Mouse (Mus musculus) thymus, adult 18-20 months (tissue): ENCODE results near the gene Mfsd5.

Experiments used
- DNase-seq, 2 experiments: peaks; one replicate each; pipeline ENCODE4 v3.0.0; 2022; ENCODE audit warnings: mixed read lengths in 2 of 2

Gene Mfsd5

DNA sequence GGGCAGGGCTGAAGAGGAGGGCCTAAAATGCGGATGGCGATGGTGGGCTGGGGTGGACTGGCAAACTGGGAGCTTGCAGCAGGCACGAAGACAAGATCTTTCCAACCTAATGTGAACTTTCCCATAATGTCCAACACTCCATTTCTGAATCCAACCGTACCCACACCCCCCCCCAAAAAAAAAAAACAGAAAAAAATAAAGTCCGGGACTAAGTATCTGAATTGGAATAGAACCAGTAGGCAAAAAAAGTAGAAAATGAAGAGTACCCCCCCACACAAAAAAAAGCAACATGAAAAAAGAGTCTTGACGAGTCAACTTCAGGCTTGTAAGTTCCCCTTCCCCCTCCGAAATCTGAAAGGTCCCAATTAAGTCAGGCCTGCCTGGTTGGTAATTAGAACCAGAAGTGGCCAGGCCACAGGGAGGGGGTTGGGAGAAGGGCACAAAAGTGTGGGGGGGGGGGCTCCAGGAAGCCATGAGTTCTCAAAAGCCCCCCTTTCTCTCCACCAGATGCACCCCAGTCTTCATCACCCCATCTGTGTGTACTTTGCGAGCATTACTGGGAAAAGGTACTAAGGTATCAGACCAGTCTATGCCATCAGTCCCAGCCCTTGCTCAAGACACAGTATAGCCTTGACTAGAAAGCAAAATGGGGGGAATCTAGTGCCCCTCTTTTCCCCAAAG, 31.0 kb upstream of the Mfsd5 start:
- DNase-seq = no peak

- DNase-seq = no peak
These were observed 30.5 kb upstream of the Mfsd5 start for GRCm38 (mm10) chr15:102248812-102249191.

DNA sequence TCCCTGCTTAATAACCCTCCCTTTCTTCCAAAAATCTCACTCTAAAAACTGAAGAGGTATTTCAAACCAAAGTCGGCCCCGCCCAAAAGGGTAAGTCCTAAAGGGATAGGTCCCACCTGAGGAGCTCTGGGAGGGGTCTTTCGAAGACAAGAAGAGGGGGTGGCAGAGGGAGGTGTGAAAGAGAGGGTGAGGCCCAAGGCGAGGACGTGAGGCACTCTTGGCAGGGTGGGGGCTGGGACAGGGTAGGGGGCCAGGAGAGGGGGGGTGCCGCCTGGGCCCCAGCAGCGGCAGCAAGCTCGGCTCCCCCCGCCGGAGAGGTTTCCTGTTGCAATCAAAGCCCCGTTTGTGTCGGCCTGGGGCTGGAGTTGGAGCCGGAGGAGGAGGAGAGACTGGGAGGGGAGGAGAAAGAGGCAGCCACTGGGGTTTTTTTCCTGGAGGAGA, 30.0 kb upstream of the Mfsd5 start:
- DNase-seq = no peak

GRCm38 (mm10) chr15:102249967-102250366, 29.3 kb upstream of the Mfsd5 start:
- DNase-seq = no peak

DNA sequence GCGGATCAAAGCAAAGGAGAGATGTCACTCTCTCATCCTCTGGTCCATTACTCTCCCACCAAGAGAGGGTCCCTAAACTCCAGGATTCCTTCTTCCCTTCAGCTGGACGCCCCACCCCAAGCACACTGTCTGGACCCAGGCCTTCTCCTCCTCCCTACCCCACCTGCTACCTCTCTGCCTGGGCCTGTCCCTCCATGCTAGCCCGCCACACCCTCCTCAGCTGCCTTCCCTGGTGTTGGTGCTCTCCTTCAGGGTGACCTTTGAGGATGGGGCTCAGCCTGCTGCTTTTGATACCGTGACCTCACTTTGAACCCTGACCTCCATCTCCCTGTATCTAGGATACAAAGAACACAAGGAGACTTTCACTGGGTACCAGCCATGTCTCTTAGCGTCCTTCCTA, 28.7 kb upstream of the Mfsd5 start:
- DNase-seq = no peak

- no peak for DNase-seq
These were observed 23.6 kb upstream of the Mfsd5 start for GRCm38 (mm10) chr15:102255547-102256255.

DNA sequence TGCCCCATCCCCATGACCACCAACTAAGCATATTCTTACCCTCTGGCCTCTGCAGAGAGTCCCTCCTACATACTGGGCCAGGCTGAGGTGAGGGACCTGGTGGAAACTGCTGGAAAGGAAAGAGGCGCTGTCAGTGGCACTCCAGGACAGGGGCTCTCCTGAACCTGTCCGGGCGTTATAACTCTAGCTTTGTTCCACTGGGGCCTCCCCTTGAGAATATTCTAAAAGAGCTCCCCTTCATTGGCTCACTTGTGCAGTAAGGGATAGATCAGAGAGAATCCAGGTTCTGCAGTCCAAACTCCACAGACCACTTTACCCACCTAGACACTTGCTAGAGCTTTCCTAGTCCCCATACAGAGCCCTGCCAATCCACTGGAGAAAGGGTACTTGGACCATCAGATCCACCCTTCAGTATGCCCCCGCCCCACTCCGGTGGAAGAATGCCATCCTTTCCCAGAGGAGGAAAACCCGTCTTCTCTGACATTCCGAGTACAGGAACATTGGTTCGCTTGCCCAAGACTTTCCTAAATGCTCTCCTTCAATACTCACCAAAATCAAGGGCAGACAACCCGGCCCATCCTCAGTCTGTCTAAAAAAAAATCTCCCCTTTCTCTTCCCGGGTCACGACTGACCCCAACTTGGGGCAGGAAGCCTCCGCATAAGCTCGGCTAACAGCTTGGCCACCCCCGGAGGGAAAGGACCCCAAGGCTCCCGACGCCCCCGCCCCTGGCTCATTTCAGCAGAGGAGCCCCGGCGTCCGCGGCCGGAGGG, 22.6 kb upstream of the Mfsd5 start:
- DNase-seq = no peak

DNA sequence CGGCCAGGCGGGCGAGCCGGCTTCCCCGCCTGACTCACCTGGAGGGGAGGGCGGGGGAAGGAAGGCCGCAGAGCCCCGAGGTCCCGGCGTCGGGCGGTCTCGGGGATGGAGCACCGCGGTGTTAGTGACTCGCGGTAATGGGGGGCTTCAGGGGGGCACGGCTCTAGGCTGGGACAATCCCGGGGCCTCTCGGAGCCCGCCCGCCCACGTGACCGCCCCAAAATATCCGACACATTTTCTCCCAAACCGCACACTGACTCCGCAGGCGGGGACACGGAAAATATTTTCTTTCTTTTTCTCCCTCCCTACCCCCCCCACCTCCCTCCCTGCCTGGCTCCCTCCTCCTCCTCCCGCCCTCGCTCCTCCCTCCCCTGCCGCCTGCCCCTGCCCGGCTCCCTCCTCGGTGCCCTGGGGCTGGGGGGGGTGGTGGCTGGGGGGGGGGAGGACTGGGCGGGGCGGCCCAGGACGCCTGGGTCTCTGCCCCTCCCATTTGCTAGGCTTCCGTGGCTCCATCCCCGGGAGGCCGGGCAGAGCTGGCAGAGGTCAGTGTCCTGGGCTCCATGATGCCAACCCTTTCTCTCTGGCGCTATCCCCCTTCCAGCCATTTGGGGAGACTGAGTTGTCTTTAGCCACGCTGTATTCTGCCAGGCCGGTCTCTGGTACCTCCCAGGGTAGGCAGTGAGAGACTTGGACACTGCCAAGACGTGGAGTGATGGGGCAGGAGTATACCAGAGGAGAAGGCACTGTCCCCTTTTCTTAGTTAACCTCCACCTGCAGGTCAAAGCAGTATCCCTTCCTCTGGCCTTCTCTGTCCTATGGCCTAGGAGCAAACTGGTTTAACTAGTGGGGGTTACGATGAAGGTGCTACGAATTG, 21.8 kb upstream of the Mfsd5 start, which contains the start of gene Rarg:
Gene Rarg, minus strand, starts transcription at position 316 of the 874 bp plus-strand sequence.
- DNase-seq = no peak

- no peak for DNase-seq
These were observed 21.2 kb upstream of the Mfsd5 start for GRCm38 (mm10) chr15:102258076-102258470.

DNA sequence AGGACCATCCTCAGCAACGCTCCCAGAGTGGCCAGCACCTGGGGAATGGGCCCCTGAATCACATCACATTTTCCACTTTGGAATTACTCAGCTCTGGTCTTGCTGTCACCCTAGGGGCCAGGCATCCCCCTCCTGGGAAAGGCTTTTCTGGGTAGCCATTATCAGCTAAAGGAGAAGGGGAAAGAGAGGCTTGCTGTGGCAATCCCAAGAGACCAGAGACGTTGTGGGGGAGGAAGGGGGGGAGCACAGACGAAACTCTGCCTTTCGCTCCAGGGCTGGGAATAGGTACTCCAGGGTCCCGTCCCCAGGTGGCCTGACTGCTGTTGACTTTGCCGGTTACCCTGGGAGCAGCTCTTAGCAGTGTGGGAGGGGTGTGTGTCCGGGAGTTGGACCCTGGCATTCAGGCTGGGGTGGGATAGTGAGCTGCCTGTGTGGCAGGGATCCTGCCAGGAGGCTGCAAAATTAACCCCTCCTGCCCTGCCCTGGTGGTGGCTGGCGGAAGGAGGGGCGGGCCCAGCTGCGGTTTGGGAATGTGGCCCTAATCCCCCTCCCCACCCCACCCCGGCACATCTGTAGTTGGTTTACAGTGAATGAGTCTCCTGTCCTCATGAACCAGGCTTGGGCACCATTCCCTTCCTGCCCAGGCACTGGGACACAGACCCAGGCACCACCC, 20.5 kb upstream of the Mfsd5 start:
- DNase-seq = no peak

- no peak for DNase-seq
These were observed 16.7 kb upstream of the Mfsd5 start for GRCm38 (mm10) chr15:102262582-102262981.

GRCm38 (mm10) chr15:102263037-102263436, 16.2 kb upstream of the Mfsd5 start:
- DNase-seq = no peak

GRCm38 (mm10) chr15:102265548-102265947, 13.7 kb upstream of the Mfsd5 start:
- DNase-seq = no peak

GRCm38 (mm10) chr15:102270274-102270960, 8.8 kb upstream of the Mfsd5 start, which contains the start of gene Gm9918:
TSS of gene Gm9918 (plus strand) at chr15:102270563.
- DNase-seq = no peak

GRCm38 (mm10) chr15:102271441-102271840, 7.8 kb upstream of the Mfsd5 start:
- no peak for DNase-seq

GRCm38 (mm10) chr15:102273982-102274716, 5.1 kb upstream of the Mfsd5 start:
- no peak for DNase-seq

GRCm38 (mm10) chr15:102278726-102279091, 545 bp upstream of the Mfsd5 start:
- no peak for DNase-seq

- no peak for DNase-seq
These were observed 698 bp downstream of the Mfsd5 start for GRCm38 (mm10) chr15:102279783-102280520.

- DNase-seq = no peak
These were observed 1.4 kb downstream of the Mfsd5 start for GRCm38 (mm10) chr15:102280623-102281022.
